Mouse (Mus musculus): ENCODE data around the gene Pde4d. TPM values are rescaled to one million over a fixed set of nuclear protein-coding genes. Genes with fewer than 3 reads are reported as not detected.
A peak's percentile ranks its signal among the peaks of the same experiment; 100 is the strongest.

Pde4d gene
- polyA plus RNA-seq, 1 experiment from 2014 or later, result 18.6 TPM

DNA sequence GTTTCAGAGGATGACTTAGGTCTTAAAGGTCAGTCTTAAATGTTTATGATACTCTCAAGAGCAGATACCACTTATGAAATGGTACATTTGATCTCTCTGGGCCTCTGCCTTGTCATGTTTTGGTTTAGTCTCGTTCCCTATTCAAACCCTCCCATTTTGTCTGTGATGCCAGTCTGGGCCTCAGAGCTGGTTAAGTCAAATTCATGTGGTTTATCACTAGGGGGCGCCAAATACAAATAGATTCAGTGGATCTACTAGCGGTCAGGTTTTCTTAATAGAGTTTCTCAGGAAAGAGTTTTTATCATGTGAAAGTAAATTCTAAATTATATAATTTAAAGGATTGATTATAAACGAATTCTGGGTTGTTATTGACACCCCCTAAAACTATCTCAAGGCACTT lies 1472.5 kb downstream of the Pde4d start:
- H3K27me3 ChIP-seq (replicated peaks; ENCODE audit: control insufficient read depth, insufficient read depth, low read length), result no peaks in the 10 kb centered on the region
- no peak overlapping the region for H3K4me2 ChIP-seq (ENCODE audit: low read length)
- peak; percentile 44; the same call in 1 of the 2 replicates for ATAC-seq (replicated peaks; ENCODE audit: low FRiP score, low TSS enrichment, low read depth)
- no peak overlapping the region for H3K9ac ChIP-seq (ENCODE audit: low read length)
- H3K4me3 ChIP-seq (ENCODE audit: low read depth, low read length), result no peak overlapping the region
- WGBS, result 5% methylated on average over 4 of the region's 4 CpGs
- no peaks in the 10 kb centered on the region for H3K9me3 ChIP-seq (ENCODE audit: control insufficient read depth, low read length)
- H3K36me3 ChIP-seq (ENCODE audit: control insufficient read depth, insufficient read depth, low read length), result no peaks in the 10 kb centered on the region
- H3K27ac ChIP-seq (ENCODE audit: low read depth), result no peak overlapping the region
- 0 out of 2 replicates have a peak, but pooled peaks cover 4% of the 10 kb centered on the region for H3K4me1 ChIP-seq (replicated peaks; ENCODE audit: control insufficient read depth, insufficient read depth, low read length)
- DNase-seq (ENCODE audit: low spot score), result peak; percentile 56

DNA sequence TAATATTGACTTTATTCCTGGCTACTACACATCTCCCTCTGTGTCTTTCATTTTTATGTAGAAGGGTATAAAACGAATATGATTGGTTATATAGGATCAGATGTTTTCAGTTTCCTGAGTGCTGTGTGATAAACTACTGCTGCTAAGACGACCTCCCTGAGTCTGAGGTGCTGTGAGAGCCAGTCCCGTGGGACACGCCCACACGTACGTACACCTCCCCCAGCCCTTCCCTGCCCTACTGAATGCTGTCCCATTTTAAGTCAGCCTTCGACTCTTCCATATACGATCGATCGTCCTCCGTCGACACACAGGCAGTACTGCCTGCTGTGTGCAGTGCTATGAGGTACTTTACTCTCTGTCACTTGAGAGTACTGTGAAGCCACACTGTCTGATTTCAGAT lies 1473.0 kb downstream of the Pde4d start:
- no peak overlapping the region for H3K4me2 ChIP-seq (ENCODE audit: low read length)
- WGBS, result 74% methylated on average over 12 of the region's 12 CpGs
- no peak overlapping the region for H3K9ac ChIP-seq (ENCODE audit: low read length)
- H3K36me3 ChIP-seq (ENCODE audit: control insufficient read depth, insufficient read depth, low read length), result no peaks in the 10 kb centered on the region
- ATAC-seq (replicated peaks; ENCODE audit: low FRiP score, low TSS enrichment, low read depth) (no peak; the same call in 1 of the 2 replicates), DNase-seq (ENCODE audit: low spot score) (peak; percentile 38)
- no peaks in the 10 kb centered on the region for H3K27me3 ChIP-seq (replicated peaks; ENCODE audit: control insufficient read depth, insufficient read depth, low read length)
- H3K4me1 ChIP-seq (replicated peaks; ENCODE audit: control insufficient read depth, insufficient read depth, low read length), result 0 out of 2 replicates have a peak, but pooled peaks cover 4% of the 10 kb centered on the region
- H3K27ac ChIP-seq (ENCODE audit: low read depth), result no peak overlapping the region
- no peaks in the 10 kb centered on the region for H3K9me3 ChIP-seq (ENCODE audit: control insufficient read depth, low read length)
- H3K4me3 ChIP-seq (ENCODE audit: low read depth, low read length), result no peak overlapping the region

DNA sequence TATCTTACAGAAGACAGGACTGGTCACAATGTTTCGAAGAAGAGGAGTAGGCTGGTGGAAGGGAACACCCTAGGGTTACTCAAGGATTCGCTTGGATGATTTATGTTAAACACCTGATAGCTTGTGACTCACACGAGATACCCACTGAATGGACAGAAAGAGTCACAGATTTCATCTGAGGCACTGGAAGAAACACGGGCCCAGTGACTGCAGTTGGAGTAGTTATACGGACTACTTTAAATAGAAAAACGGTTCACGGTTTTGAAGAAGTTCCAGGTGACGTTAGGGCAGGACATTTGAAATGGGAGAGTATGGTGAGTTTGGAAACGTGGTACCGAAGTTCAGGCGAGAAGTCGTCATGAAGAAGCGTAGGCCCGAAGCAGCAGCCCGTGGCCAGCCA lies 1475.0 kb downstream of the Pde4d start:
- H3K4me1 ChIP-seq (replicated peaks; ENCODE audit: control insufficient read depth, insufficient read depth, low read length), result 0 out of 2 replicates have a peak, but pooled peaks cover 4% of the 10 kb centered on the region
- H3K27ac ChIP-seq (ENCODE audit: low read depth), result no peak overlapping the region
- no peaks in the 10 kb centered on the region for H3K9me3 ChIP-seq (ENCODE audit: control insufficient read depth, low read length)
- no peak overlapping the region for H3K4me3 ChIP-seq (ENCODE audit: low read depth, low read length)
- H3K27me3 ChIP-seq (replicated peaks; ENCODE audit: control insufficient read depth, insufficient read depth, low read length), result no peaks in the 10 kb centered on the region
- no peak overlapping the region for H3K9ac ChIP-seq (ENCODE audit: low read length)
- DNase-seq (ENCODE audit: low spot score) (peak; percentile 20), ATAC-seq (replicated peaks; ENCODE audit: low FRiP score, low TSS enrichment, low read depth) (no peak)
- H3K4me2 ChIP-seq (ENCODE audit: low read length), result no peak overlapping the region
- H3K36me3 ChIP-seq (ENCODE audit: control insufficient read depth, insufficient read depth, low read length), result no peaks in the 10 kb centered on the region
- WGBS, result 91% methylated on average over 15 of the region's 15 CpGs

DNA sequence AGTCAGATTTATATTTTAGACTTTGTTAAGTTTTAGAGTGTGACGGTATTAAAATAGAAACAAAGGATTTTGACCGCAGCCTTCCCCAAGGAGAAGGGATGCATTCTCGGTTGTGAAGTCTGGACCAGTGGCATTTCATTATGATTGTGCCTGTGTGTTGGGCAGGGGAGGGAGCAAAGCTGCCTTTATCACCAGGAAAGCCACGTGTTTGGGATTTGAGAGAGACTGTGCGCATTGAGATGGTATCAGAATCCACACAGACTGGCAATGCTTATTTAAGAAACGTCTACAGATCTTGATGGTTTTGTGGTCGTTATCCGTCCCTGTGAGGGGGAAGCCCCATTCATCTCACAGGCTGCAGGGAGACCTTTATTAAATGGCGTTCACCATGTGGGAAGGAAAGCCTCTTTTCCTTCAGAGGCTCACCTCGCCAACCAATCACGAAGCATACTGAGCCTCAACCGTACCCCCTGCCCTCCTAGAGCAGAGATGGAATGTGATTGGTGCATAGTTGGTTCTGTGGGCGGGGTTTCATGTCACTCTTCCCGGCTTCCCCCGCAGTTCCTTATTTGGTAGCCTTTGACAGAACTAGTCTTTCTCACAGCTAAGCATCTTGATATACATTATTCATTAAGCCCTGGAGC lies 1476.7 kb downstream of the Pde4d start:
- DNase-seq (ENCODE audit: low spot score) (peak; percentile 53), ATAC-seq (replicated peaks; ENCODE audit: low FRiP score, low TSS enrichment, low read depth) (peak; percentile 67)
- H3K9ac ChIP-seq (ENCODE audit: low read length), result no peak overlapping the region
- H3K9me3 ChIP-seq (ENCODE audit: control insufficient read depth, low read length), result no peaks in the 10 kb centered on the region
- H3K27ac ChIP-seq (ENCODE audit: low read depth), result no peak overlapping the region
- WGBS, result 32% methylated on average over 15 of the region's 15 CpGs
- no peak overlapping the region for H3K4me3 ChIP-seq (ENCODE audit: low read depth, low read length)
- no peaks in the 10 kb centered on the region for H3K27me3 ChIP-seq (replicated peaks; ENCODE audit: control insufficient read depth, insufficient read depth, low read length)
- H3K36me3 ChIP-seq (ENCODE audit: control insufficient read depth, insufficient read depth, low read length), result no peaks in the 10 kb centered on the region
- H3K4me2 ChIP-seq (ENCODE audit: low read length), result peak overlapping the region; percentile 39
- no peaks in the 10 kb centered on the region for H3K4me1 ChIP-seq (replicated peaks; ENCODE audit: control insufficient read depth, insufficient read depth, low read length)

DNA sequence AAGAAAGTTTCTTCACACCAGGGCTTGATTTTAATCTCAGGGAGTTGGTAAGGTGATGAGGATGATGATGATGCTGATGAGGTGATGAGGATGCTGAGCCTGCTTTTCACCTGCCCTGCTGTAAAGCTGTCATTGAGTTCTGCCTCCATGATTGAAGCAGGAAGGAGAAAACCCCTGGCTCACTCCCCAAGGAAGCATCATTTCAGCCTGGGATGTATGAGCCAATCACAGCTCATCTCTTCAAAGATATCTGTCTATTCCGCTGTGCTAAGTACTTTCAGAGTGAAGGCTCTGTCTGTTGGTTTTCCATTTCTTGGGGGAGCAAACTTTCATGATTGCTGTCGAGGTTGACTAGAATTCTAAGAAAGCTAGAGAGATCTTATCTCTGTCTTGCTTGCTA lies 1478.0 kb downstream of the Pde4d start:
- no peaks in the 10 kb centered on the region for H3K27me3 ChIP-seq (replicated peaks; ENCODE audit: control insufficient read depth, insufficient read depth, low read length)
- ATAC-seq (replicated peaks; ENCODE audit: low FRiP score, low TSS enrichment, low read depth) (no peak), DNase-seq (ENCODE audit: low spot score) (no peak)
- no peaks in the 10 kb centered on the region for H3K9me3 ChIP-seq (ENCODE audit: control insufficient read depth, low read length)
- H3K36me3 ChIP-seq (ENCODE audit: control insufficient read depth, insufficient read depth, low read length), result no peaks in the 10 kb centered on the region
- H3K4me1 ChIP-seq (replicated peaks; ENCODE audit: control insufficient read depth, insufficient read depth, low read length), result no peaks in the 10 kb centered on the region
- H3K27ac ChIP-seq (ENCODE audit: low read depth), result no peak overlapping the region
- 76% methylated on average over 2 of the region's 2 CpGs for WGBS
- no peak overlapping the region for H3K9ac ChIP-seq (ENCODE audit: low read length)
- H3K4me2 ChIP-seq (ENCODE audit: low read length), result no peak overlapping the region
- no peak overlapping the region for H3K4me3 ChIP-seq (ENCODE audit: low read depth, low read length)

DNA sequence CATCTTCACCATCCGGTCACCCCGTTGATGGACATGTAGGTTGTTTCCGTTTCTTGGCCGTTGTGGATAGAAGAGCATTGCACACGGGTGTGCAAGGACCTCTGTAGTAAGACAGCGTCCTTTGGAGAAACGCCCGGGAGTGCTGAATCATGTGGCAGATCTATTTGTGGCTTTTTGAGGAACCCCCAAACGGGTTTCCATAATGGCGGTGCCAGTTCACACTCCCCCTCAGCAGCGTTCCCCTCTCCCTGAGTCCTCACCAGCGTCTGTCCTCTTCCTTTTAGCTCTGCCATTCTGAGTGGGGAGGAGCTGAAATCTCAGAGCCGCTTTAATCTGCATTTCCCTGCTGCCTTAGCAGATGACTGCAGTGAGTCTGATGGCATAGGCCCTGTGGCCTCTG lies 1482.9 kb downstream of the Pde4d start:
- no peak for ATAC-seq (replicated peaks; ENCODE audit: low FRiP score, low TSS enrichment, low read depth)
- no peak for DNase-seq (ENCODE audit: low spot score)
- no peaks in the 10 kb centered on the region for H3K9me3 ChIP-seq (ENCODE audit: control insufficient read depth, low read length)
- H3K4me2 ChIP-seq (ENCODE audit: low read length), result no peak overlapping the region
- H3K27me3 ChIP-seq (replicated peaks; ENCODE audit: control insufficient read depth, insufficient read depth, low read length), result no peaks in the 10 kb centered on the region
- H3K9ac ChIP-seq (ENCODE audit: low read length), result no peak overlapping the region
- H3K4me1 ChIP-seq (replicated peaks; ENCODE audit: control insufficient read depth, insufficient read depth, low read length), result no peaks in the 10 kb centered on the region
- H3K36me3 ChIP-seq (ENCODE audit: control insufficient read depth, insufficient read depth, low read length), result peaks cover 6% of the 10 kb centered on the region; the same call in 1 of the 2 replicates
- H3K27ac ChIP-seq (ENCODE audit: low read depth), result no peak overlapping the region
- 94% methylated on average over 13 of the region's 13 CpGs for WGBS
- H3K4me3 ChIP-seq (ENCODE audit: low read depth, low read length), result no peak overlapping the region

DNA sequence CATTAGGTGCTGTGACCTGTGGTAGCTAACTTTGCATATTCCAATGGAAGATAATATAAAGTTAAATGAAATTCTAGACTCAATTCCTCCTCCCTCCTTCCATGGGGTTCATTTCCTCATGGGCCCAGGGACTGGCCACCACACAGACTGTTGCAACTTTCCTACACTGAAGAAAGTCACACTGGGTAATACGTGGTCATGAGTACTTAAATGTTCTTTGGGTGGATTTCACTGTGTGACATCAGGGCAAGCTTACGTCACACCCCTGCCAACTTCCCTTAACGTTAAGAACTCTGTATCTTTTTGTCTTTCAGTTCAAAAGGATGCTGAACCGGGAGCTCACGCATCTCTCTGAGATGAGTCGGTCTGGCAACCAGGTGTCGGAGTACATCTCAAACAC lies 1483.8 kb downstream of the Pde4d start:
- Histone ChIP-seq H3K4me2 (ENCODE audit: low read length) (no peak overlapping the region), H3K4me3 (ENCODE audit: low read depth, low read length) (no peak overlapping the region), H3K9ac (ENCODE audit: low read length) (no peak overlapping the region), H3K27ac (ENCODE audit: low read depth) (no peak overlapping the region), H3K9me3 (ENCODE audit: control insufficient read depth, low read length) (no peaks in the 10 kb centered on the region), H3K4me1 (replicated peaks; ENCODE audit: control insufficient read depth, insufficient read depth, low read length) (no peaks in the 10 kb centered on the region), H3K27me3 (replicated peaks; ENCODE audit: control insufficient read depth, insufficient read depth, low read length) (no peaks in the 10 kb centered on the region), H3K36me3 (ENCODE audit: control insufficient read depth, insufficient read depth, low read length) (peaks cover 10% of the 10 kb centered on the region; the same call in 1 of the 2 replicates)
- ATAC-seq (replicated peaks; ENCODE audit: low FRiP score, low TSS enrichment, low read depth), result no peak
- DNase-seq (ENCODE audit: low spot score), result peak; percentile 33
- WGBS, result 92% methylated on average over 7 of the region's 7 CpGs

DNA sequence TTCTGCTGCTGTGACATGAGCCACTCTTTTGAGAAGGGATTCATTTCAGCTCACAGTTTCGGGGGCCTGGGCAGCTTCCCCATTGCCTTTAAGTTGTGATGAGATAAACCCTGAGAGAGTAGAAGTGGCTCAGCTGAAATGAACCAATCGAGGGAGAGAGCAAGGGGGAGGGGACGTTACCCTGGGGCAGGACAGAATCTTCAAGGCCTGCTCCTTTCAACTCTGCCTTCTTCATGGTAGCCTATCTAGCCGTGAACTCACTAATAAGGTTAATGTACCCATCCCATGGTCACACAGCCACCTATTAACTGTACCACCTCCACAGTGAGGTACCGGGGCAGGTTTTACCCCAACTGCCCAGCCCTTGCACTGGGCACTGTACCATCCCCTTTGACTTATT lies 1487.1 kb downstream of the Pde4d start:
- no peak overlapping the region for H3K9ac ChIP-seq (ENCODE audit: low read length)
- DNase-seq (ENCODE audit: low spot score) (peak; percentile 21), ATAC-seq (replicated peaks; ENCODE audit: low FRiP score, low TSS enrichment, low read depth) (no peak)
- peaks cover 19% of the 10 kb centered on the region; the same call in 1 of the 2 replicates for H3K36me3 ChIP-seq (ENCODE audit: control insufficient read depth, insufficient read depth, low read length)
- no peak overlapping the region for H3K27ac ChIP-seq (ENCODE audit: low read depth)
- no peaks in the 10 kb centered on the region for H3K27me3 ChIP-seq (replicated peaks; ENCODE audit: control insufficient read depth, insufficient read depth, low read length)
- 91% methylated on average over 5 of the region's 5 CpGs for WGBS
- no peaks in the 10 kb centered on the region for H3K4me1 ChIP-seq (replicated peaks; ENCODE audit: control insufficient read depth, insufficient read depth, low read length)
- H3K4me2 ChIP-seq (ENCODE audit: low read length), result no peak overlapping the region
- H3K4me3 ChIP-seq (ENCODE audit: low read depth, low read length), result no peak overlapping the region
- H3K9me3 ChIP-seq (ENCODE audit: control insufficient read depth, low read length), result no peaks in the 10 kb centered on the region
